Mouse (Mus musculus): ENCODE results near the gene Unc50. TPM values are rescaled to one million over a fixed set of nuclear protein-coding genes. Genes with fewer than 3 reads are reported as not detected.

The Unc50 gene
- total and polyA plus RNA-seq, 3 experiments = 41.8 to 75.5 (median 58.5) TPM

GRCm38 (mm10) chr1:37399734-37400133 lies 30.2 kb upstream of the Unc50 start:
- Histone ChIP-seq H3K27me3 (replicated peaks) (no peaks in the 10 kb centered on the region), H3K4me2 (ENCODE audit: insufficient read depth, low read depth, poor library complexity, severe bottlenecking) (no peak overlapping the region), H3K79me2 (replicated peaks; ENCODE audit: control insufficient read depth, extremely low read depth, insufficient read depth, poor library complexity, severe bottlenecking) (no peaks in the 10 kb centered on the region), H3K27ac (ENCODE audit: insufficient read depth, low read depth) (no peak overlapping the region), H3K4me3 (replicated peaks in 1 of 3; ENCODE audit: low read depth in 2 of 3, low read length in 2 of 3, poor library complexity in 1 of 3) (no peak overlapping the region), H3K9ac (ENCODE audit: insufficient read depth, low read depth) (no peak overlapping the region), H3K9me3 (replicated peaks; ENCODE audit: low read length) (no peaks in the 10 kb centered on the region), H3K4me1 (ENCODE audit: control insufficient read depth in 1 of 2, insufficient read depth in 2 of 2) (peaks cover 4 to 13% of the 10 kb centered on the region in 2 experiments; a peak in 3 of 4 replicates), H3K36me3 (replicated peaks in 1 of 2; ENCODE audit: control insufficient read depth in 1 of 2, insufficient read depth in 1 of 2, low read length in 1 of 2) (peaks cover 14 to 63% of the 10 kb centered on the region in 2 experiments)
- TF ChIP-seq USF1 (IDR thresholded peaks at IDR 0.05; ENCODE audit: low read depth, low read length) (no peak), POLR2A (IDR thresholded peaks at IDR 0.05; ENCODE audit: low read depth, low read length) (no peak), HCFC1 (IDR thresholded peaks at IDR 0.05; ENCODE audit: low read depth, low read length) (no peak), RAD21 (IDR thresholded peaks at IDR 0.05; ENCODE audit: low read depth, low read length) (no peak), MYC (IDR thresholded peaks at IDR 0.05; ENCODE audit: low read depth, low read length) (no peak), ETS1 (conservative IDR thresholded peaks at IDR 0.05; ENCODE audit: low read depth, low read length) (no peak), MAZ (IDR thresholded peaks at IDR 0.05; ENCODE audit: low read depth, low read length) (no peak), CTCF (conservative IDR thresholded peaks at IDR 0.05 in 1 of 2, IDR thresholded peaks at IDR 0.05 in 1 of 2; ENCODE audit: low read depth in 2 of 2, low read length in 2 of 2) (no peak), RCOR1 (conservative IDR thresholded peaks at IDR 0.05; ENCODE audit: low read depth, low read length) (no peak), CHD1 (IDR thresholded peaks at IDR 0.05; ENCODE audit: low read depth, low read length) (no peak)
- dilution Hi-C loops (cut with MboI; ENCODE audit: extremely low pct_ligation_motif_present, extremely low pct_unique_long_range_greater_than_20kb, low sequenced_read_pairs) (no loop called here), in situ Hi-C loops (cut with MboI; ENCODE audit: low pct_ligation_motif_present, low pct_unique_long_range_greater_than_20kb, low sequenced_read_pairs) (loop anchor here (5.0 kb wide), 1 partner anchor 127 kb away; no protein-coding TSS in a partner anchor)
- no peak for DNase-seq (ENCODE audit: extremely low read depth)

DNA sequence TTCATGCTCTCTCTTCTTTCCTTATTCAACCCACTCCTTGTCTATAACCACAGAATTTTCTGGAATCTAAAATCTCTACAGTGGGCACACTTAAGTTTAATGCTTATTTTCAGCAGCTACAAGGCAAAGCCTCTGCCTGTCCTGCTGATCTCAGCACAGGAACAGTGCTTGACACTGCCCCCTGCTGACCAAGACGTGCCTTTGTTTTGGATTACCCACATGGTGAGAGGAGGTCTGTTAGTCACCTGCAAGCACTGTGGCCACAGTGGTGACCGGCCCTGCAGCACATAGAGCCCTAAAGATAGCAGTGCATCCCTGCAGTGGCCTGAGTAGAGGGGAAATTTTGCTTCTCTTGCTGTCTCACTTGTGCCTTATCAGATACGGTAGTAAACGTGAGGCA lies 28.3 kb upstream of the Unc50 start:
- Histone ChIP-seq H3K9me3 (replicated peaks; ENCODE audit: low read length) (no peaks in the 10 kb centered on the region), H3K4me1 (ENCODE audit: control insufficient read depth in 1 of 2, insufficient read depth in 2 of 2) (peaks cover 9 to 26% of the 10 kb centered on the region in 2 experiments), H3K27me3 (replicated peaks) (no peaks in the 10 kb centered on the region), H3K27ac (ENCODE audit: insufficient read depth, low read depth) (no peak overlapping the region), H3K4me3 (replicated peaks in 1 of 3; ENCODE audit: low read depth in 2 of 3, low read length in 2 of 3, poor library complexity in 1 of 3) (no peak overlapping the region), H3K4me2 (ENCODE audit: insufficient read depth, low read depth, poor library complexity, severe bottlenecking) (no peak overlapping the region), H3K79me2 (replicated peaks; ENCODE audit: control insufficient read depth, extremely low read depth, insufficient read depth, poor library complexity, severe bottlenecking) (no peaks in the 10 kb centered on the region), H3K36me3 (replicated peaks in 1 of 2; ENCODE audit: control insufficient read depth in 1 of 2, insufficient read depth in 1 of 2, low read length in 1 of 2) (peaks cover 10 to 52% of the 10 kb centered on the region in 2 experiments), H3K9ac (ENCODE audit: insufficient read depth, low read depth) (no peak overlapping the region)
- in situ Hi-C loops (cut with MboI; ENCODE audit: low pct_ligation_motif_present, low pct_unique_long_range_greater_than_20kb, low sequenced_read_pairs) (loop anchor here (5.0 kb wide), 1 partner anchor 129 kb away; no protein-coding TSS in a partner anchor), dilution Hi-C loops (cut with MboI; ENCODE audit: extremely low pct_ligation_motif_present, extremely low pct_unique_long_range_greater_than_20kb, low sequenced_read_pairs) (no loop called here)
- DNase-seq (ENCODE audit: extremely low read depth) = peak; percentile 80
- peak; percentile 87 for TF ChIP-seq MAFK (IDR thresholded peaks at IDR 0.05; ENCODE audit: insufficient replicate concordance, low read length)
- TF ChIP-seq PAX5 (IDR thresholded peaks at IDR 0.05; ENCODE audit: low read length) = no peak
- TF ChIP-seq MAX (IDR thresholded peaks at IDR 0.05; ENCODE audit: low read length) = no peak
- peak; percentile 96 for TF ChIP-seq SMC3 (IDR thresholded peaks at IDR 0.05; ENCODE audit: low read depth, low read length)
- peak; percentile 71 for TF ChIP-seq MYC (IDR thresholded peaks at IDR 0.05; ENCODE audit: low read depth, low read length)
- TF ChIP-seq USF1 (IDR thresholded peaks at IDR 0.05; ENCODE audit: low read depth, low read length) = no peak
- TF ChIP-seq ELF1 (IDR thresholded peaks at IDR 0.05; ENCODE audit: low read depth, low read length) = no peak
- peak; percentile 69 to 87 for TF ChIP-seq CTCF (conservative IDR thresholded peaks at IDR 0.05 in 1 of 2, IDR thresholded peaks at IDR 0.05 in 1 of 2; ENCODE audit: low read depth in 2 of 2, low read length in 2 of 2)
- TF ChIP-seq ZC3H11A (IDR thresholded peaks at IDR 0.05; ENCODE audit: low read depth, low read length) = peak; percentile 48; the same call in 1 of the 2 replicates
- no peak for TF ChIP-seq NELFE (IDR thresholded peaks at IDR 0.05; ENCODE audit: low read depth, low read length)
- peak; percentile 80 for TF ChIP-seq RAD21 (IDR thresholded peaks at IDR 0.05; ENCODE audit: low read depth, low read length)

Data from CH12.LX (cell line).